Mouse (Mus musculus): Measurements from ENCODE around the gene Det1. TPM values are rescaled to one million over a fixed set of nuclear protein-coding genes. Genes with fewer than 3 reads are reported as not detected.

Gene Det1
- polyA plus RNA-seq, 1 experiment from 2014 or later: 7.8 TPM

GRCm38 (mm10) chr7:78881607-78882468, 34.8 kb upstream of the Det1 start:
- ATAC-seq (no peak), DNase-seq (ENCODE audit: low spot score) (no peak)
- Histone ChIP-seq H3K9ac (replicated peaks; ENCODE audit: low read depth) (no peak overlapping the region), H3K4me2 (replicated peaks; ENCODE audit: low read depth, low read length) (no peak overlapping the region), H3K4me3 (ENCODE audit: low read depth, low read length) (0 out of 2 replicates have a peak overlapping the region, but pooled peaks have one; percentile 12), H3K4me1 (ENCODE audit: insufficient read depth, low read depth, low read length) (no peaks in the 10 kb centered on the region), H3K9me3 (ENCODE audit: low read length) (no peaks in the 10 kb centered on the region), H3K27me3 (replicated peaks; ENCODE audit: insufficient read depth, low read length) (peaks cover 27% of the 10 kb centered on the region), H3K27ac (ENCODE audit: low read length) (no peak overlapping the region), H3K36me3 (ENCODE audit: insufficient read depth, low read length) (no peaks in the 10 kb centered on the region)
- TF ChIP-seq CTCF (IDR thresholded peaks at IDR 0.05) (no peak), EP300 (IDR thresholded peaks at IDR 0.05) (no peak)
- WGBS: 13% methylated on average over 13 of the region's 16 CpGs

GRCm38 (mm10) chr7:78872831-78873230, 25.8 kb upstream of the Det1 start:
- no peak for ATAC-seq
- no peaks in the 10 kb centered on the region for H3K27me3 ChIP-seq (replicated peaks; ENCODE audit: insufficient read depth, low read length)
- H3K9me3 ChIP-seq (ENCODE audit: low read length): no peaks in the 10 kb centered on the region
- H3K4me2 ChIP-seq (replicated peaks; ENCODE audit: low read depth, low read length): no peak overlapping the region
- DNase-seq (ENCODE audit: low spot score): no peak
- no peak overlapping the region for H3K9ac ChIP-seq (replicated peaks; ENCODE audit: low read depth)
- TF ChIP-seq CTCF (IDR thresholded peaks at IDR 0.05) (no peak), EP300 (IDR thresholded peaks at IDR 0.05) (no peak)
- no peak overlapping the region for H3K4me3 ChIP-seq (ENCODE audit: low read depth, low read length)
- WGBS: 53% methylated on average over 5 of the region's 5 CpGs
- no peaks in the 10 kb centered on the region for H3K4me1 ChIP-seq (ENCODE audit: insufficient read depth, low read depth, low read length)
- no peaks in the 10 kb centered on the region for H3K36me3 ChIP-seq (ENCODE audit: insufficient read depth, low read length)
- no peak overlapping the region for H3K27ac ChIP-seq (ENCODE audit: low read length)

GRCm38 (mm10) chr7:78872366-78872765, 25.3 kb upstream of the Det1 start:
- Histone ChIP-seq H3K27ac (ENCODE audit: low read length) (no peak overlapping the region), H3K27me3 (replicated peaks; ENCODE audit: insufficient read depth, low read length) (no peaks in the 10 kb centered on the region), H3K9ac (replicated peaks; ENCODE audit: low read depth) (no peak overlapping the region), H3K36me3 (ENCODE audit: insufficient read depth, low read length) (no peaks in the 10 kb centered on the region), H3K4me3 (ENCODE audit: low read depth, low read length) (no peak overlapping the region), H3K4me2 (replicated peaks; ENCODE audit: low read depth, low read length) (no peak overlapping the region), H3K4me1 (ENCODE audit: insufficient read depth, low read depth, low read length) (no peaks in the 10 kb centered on the region), H3K9me3 (ENCODE audit: low read length) (no peaks in the 10 kb centered on the region)
- ATAC-seq (no peak), DNase-seq (ENCODE audit: low spot score) (no peak)
- no peak for TF ChIP-seq CTCF (IDR thresholded peaks at IDR 0.05)
- no peak for TF ChIP-seq EP300 (IDR thresholded peaks at IDR 0.05)
- 72% methylated on average over 6 of the region's 6 CpGs for WGBS

GRCm38 (mm10) chr7:78868731-78869130, 21.7 kb upstream of the Det1 start:
- Histone ChIP-seq H3K9me3 (ENCODE audit: low read length) (no peaks in the 10 kb centered on the region), H3K4me3 (ENCODE audit: low read depth, low read length) (no peak overlapping the region), H3K4me1 (ENCODE audit: insufficient read depth, low read depth, low read length) (no peaks in the 10 kb centered on the region), H3K9ac (replicated peaks; ENCODE audit: low read depth) (no peak overlapping the region), H3K27me3 (replicated peaks; ENCODE audit: insufficient read depth, low read length) (no peaks in the 10 kb centered on the region), H3K27ac (ENCODE audit: low read length) (no peak overlapping the region), H3K4me2 (replicated peaks; ENCODE audit: low read depth, low read length) (no peak overlapping the region), H3K36me3 (ENCODE audit: insufficient read depth, low read length) (no peaks in the 10 kb centered on the region)
- no peak for TF ChIP-seq CTCF (IDR thresholded peaks at IDR 0.05)
- 39% methylated on average over 5 of the region's 5 CpGs for WGBS
- no peak for ATAC-seq
- DNase-seq (ENCODE audit: low spot score): no peak

GRCm38 (mm10) chr7:78865212-78865949, 18.3 kb upstream of the Det1 start:
- H3K36me3 ChIP-seq (ENCODE audit: insufficient read depth, low read length): no peaks in the 10 kb centered on the region
- no peaks in the 10 kb centered on the region for H3K4me1 ChIP-seq (ENCODE audit: insufficient read depth, low read depth, low read length)
- no peak overlapping the region for H3K27ac ChIP-seq (ENCODE audit: low read length)
- H3K4me2 ChIP-seq (replicated peaks; ENCODE audit: low read depth, low read length): no peak overlapping the region
- ATAC-seq (no peak), DNase-seq (ENCODE audit: low spot score) (no peak)
- TF ChIP-seq CTCF (IDR thresholded peaks at IDR 0.05): no peak
- no peak for TF ChIP-seq EP300 (IDR thresholded peaks at IDR 0.05)
- H3K9ac ChIP-seq (replicated peaks; ENCODE audit: low read depth): no peak overlapping the region
- 21% methylated on average over 12 of the region's 12 CpGs for WGBS
- H3K4me3 ChIP-seq (ENCODE audit: low read depth, low read length): no peak overlapping the region
- no peaks in the 10 kb centered on the region for H3K27me3 ChIP-seq (replicated peaks; ENCODE audit: insufficient read depth, low read length)
- no peaks in the 10 kb centered on the region for H3K9me3 ChIP-seq (ENCODE audit: low read length)

- Histone ChIP-seq H3K9me3 (ENCODE audit: low read length) (no peaks in the 10 kb centered on the region), H3K36me3 (ENCODE audit: insufficient read depth, low read length) (no peaks in the 10 kb centered on the region), H3K9ac (replicated peaks; ENCODE audit: low read depth) (no peak overlapping the region), H3K4me3 (ENCODE audit: low read depth, low read length) (no peak overlapping the region), H3K4me2 (replicated peaks; ENCODE audit: low read depth, low read length) (no peak overlapping the region), H3K27me3 (replicated peaks; ENCODE audit: insufficient read depth, low read length) (no peaks in the 10 kb centered on the region), H3K4me1 (ENCODE audit: insufficient read depth, low read depth, low read length) (no peaks in the 10 kb centered on the region), H3K27ac (ENCODE audit: low read length) (no peak overlapping the region)
- DNase-seq (ENCODE audit: low spot score): no peak
- no peak for TF ChIP-seq CTCF (IDR thresholded peaks at IDR 0.05)
- TF ChIP-seq EP300 (IDR thresholded peaks at IDR 0.05): no peak
- whole genome bisulfite sequencing: 41% methylated on average over 4 of the region's 4 CpGs
- no peak for ATAC-seq
Measured at GRCm38 (mm10) chr7:78864446-78864802, 17.4 kb upstream of the Det1 start.

Data from lung, postnatal 0 days (tissue).